Mouse (Mus musculus) spleen, embryonic (tissue): Measurements from ENCODE around the gene Zfp706.

Experiments
- CTCF ChIA-PET: fragments of 350-600 bp; sonication (Branson Sonifier 250); formaldehyde crosslinking; loops from one replicate; lab custom pipeline; 2022; lab: Charles Lee

The Zfp706 gene

DNA sequence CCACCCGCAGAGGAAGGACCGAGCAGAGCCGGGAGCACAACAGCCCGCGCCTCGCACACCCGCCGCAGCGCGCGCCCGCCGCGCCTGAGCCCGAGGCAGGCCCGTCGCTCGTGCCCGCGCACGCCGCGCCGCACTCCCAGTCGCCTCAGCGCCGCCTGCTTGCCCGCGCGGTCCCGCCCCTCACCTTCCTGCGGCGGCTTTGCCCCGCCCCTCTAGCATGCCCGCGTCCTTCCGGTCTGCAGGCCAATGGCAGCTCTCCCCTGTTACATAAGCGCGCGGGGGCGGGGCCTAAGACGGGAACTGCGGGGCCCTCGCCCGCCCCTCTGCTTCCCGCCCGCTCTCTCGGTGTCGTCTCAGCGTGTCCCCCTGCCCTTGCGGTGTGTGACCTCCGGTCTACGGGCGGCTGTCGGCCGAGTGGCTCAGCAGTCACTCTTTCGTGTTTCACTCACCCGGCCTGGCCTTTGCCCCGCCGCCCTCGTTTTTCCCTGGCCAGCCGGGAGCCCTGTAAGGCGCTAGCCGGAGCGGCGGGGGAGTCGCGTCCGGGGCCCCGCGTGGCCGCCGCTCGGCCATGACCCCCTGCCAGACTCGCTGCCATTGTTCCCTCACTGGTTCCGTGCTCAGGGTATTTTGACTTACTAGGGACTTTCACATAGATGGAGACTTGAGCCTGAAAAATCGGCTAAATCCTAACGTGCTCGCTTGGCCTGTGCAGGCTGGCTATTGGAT is at the start of gene Zfp706:
Gene Zfp706 (minus strand): TSS at position 541 of the 726 bp plus-strand sequence.
- CTCF ChIA-PET: interaction anchor here (2.0 kb wide), 1 partner anchor 225 kb away, joined by 5 read pairs; no protein-coding TSS in a partner anchor

DNA sequence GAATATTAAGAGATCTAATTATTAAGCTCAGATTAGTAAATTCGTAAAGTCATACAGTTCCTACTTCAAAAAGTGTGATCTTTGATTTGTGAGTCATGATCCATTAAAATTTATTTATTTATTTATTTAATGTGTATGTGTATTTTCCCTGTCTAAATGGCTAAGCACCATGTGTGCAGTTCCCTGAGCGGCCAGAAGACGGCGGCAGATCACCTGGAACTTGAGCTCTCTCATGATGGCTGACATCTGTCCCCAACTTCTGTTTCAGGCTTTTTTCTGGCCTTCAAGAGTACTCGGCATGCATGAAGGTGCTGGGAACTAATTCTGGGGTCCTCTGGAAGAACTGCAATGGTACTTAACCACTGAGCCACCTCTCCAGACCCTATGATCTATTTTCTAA is 47.0 kb upstream of the Zfp706 start:
- CTCF ChIA-PET: no interaction called here

GRCm38 (mm10) chr15:37053085-37053762 is 45.7 kb upstream of the Zfp706 start:
- CTCF ChIA-PET: no interaction called here

- CTCF ChIA-PET: no interaction called here
Measured at GRCm38 (mm10) chr15:37047403-37047802, 39.8 kb upstream of the Zfp706 start.

- CTCF ChIA-PET: no interaction called here
Measured at GRCm38 (mm10) chr15:37046586-37046985, 39.0 kb upstream of the Zfp706 start.

DNA sequence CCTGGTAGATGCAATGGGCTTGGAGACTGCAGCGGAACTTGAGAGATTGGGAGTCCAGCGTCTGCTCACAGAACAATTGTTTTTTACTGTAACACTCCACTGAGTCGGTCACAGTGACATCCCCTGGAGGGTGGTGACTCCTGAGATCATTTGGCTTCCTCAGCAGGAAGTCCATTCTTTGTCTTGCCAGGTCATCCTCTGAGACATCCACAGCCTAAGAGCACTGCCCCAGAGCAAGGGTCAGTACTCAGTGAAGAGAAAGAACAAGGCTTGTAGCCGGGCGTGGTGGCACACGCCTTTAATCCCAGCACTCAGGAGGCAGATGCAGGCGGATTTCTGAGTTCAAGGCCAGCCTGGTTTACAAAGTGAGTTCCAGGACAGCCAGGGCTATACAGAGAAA is 38.6 kb upstream of the Zfp706 start:
- CTCF ChIA-PET: no interaction called here

- CTCF ChIA-PET: no interaction called here
Measured at GRCm38 (mm10) chr15:37045456-37045855, 37.9 kb upstream of the Zfp706 start.

GRCm38 (mm10) chr15:37042559-37042958 is 35.0 kb upstream of the Zfp706 start:
- CTCF ChIA-PET: no interaction called here

DNA sequence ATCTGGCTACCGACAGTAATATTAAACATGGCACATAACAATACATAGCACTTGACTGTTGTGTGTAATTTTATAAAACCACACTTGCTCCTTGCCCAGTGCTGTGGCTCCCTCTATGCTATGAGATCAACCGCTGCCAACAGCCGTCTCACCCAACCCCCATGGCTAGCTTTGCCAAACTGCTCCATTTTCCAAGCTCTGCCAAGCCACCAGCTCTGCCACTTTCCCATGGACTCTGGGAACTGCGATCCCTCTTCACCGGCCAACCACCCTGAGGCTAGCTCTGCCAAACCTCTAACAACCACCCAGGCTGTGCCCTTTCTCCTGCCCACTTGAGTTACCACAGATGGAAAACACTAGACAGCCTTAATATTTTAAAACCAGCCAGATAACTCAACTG is 33.6 kb upstream of the Zfp706 start:
- CTCF ChIA-PET: no interaction called here

DNA sequence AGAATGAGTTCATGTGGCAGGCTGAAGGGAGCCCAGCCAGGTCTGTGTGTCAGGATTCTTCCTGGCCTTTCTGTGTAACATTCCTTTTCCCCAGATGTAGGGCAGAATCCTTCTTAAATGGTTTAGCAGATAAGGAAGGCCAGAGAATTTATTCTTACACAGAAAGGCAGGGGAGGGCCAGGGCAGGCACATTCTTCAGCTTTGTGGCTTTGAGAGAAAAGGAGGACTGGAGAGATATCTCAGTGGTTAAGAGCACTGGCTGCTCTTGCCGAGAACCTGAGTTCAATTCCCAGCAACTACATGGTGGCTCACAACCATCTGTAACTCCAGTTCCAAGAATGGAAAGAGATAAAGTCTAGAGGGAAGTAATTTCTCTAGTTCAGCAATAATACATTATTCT is 31.1 kb upstream of the Zfp706 start:
- CTCF ChIA-PET: no interaction called here

- CTCF ChIA-PET: no interaction called here
Measured at GRCm38 (mm10) chr15:37037704-37038103, 30.1 kb upstream of the Zfp706 start.

DNA sequence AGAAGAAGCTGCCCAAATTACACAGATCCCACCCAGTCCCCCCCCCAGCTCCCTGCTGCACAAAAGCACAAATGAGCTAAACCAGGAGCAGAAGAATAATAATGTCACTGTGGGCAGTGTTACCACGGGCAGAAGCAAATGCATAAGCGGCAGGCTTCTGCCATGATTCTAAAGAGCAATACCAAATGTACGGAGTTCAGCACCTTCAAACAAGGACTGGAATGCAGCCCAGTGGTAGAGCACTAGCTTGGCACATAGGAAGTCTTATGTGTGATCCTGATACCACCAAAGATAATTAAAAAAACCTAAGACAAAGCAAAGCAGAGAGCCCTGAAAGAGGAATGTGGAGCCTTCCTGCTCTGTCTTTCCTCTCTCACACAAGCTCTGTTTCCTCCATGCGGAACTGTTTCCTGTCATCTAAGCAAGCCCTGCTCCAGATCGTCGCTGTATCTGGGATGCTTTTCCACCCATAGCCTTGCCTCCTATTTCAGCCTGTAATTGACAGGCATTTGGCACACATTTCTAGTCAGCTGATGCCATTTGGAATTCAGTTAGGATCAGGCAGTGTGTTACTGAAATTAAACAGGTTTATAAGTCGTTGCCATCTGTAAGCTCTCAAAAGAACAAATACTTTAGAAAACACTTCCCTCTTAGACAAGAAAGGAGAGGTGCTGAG is 29.0 kb upstream of the Zfp706 start:
- CTCF ChIA-PET: interaction anchor here (0.6 kb wide), 1 partner anchor 1656 kb away, joined by 4 read pairs; no protein-coding TSS in a partner anchor

DNA sequence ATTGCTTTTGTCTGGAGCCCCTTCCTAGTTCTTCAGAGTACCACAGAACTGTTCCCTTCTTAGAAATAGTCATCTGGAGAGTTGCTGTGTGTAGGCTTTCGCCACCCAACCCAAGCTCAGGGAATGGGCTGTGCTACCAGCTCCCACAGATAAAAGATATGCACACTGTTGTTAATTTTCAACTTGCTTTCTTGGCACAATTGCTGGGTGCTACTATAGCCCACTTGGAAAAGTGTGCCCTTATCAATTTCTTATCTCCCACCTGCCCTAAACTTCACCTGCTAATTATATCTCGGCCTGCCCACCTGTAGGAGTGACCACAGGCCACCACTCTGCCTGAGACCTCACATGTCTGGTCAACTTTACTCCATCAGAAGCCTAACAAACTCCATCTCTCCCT is 26.6 kb upstream of the Zfp706 start:
- CTCF ChIA-PET: no interaction called here

DNA sequence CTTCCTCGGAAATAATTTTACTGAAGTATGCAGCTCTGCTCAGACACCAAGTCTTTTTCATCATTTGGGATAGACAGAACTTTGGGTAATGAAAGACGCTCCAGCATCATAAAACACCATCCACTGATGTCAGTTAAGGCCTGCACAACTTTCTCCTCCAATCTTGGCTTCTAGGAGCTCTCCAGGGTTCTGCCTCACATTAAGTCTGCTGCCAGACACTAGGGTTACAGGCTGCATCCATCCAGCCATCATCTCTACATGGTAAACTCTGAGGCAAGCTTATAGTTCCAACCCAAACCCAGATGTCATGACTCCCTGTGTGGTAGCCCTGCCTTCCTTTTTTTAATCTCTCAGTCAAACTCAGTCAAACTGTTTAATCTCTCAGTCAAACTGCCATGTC is 25.9 kb upstream of the Zfp706 start:
- CTCF ChIA-PET: no interaction called here

GRCm38 (mm10) chr15:37031334-37032150 is 24.0 kb upstream of the Zfp706 start:
- CTCF ChIA-PET: no interaction called here

GRCm38 (mm10) chr15:37030929-37031328 is 23.4 kb upstream of the Zfp706 start:
- CTCF ChIA-PET: no interaction called here

DNA sequence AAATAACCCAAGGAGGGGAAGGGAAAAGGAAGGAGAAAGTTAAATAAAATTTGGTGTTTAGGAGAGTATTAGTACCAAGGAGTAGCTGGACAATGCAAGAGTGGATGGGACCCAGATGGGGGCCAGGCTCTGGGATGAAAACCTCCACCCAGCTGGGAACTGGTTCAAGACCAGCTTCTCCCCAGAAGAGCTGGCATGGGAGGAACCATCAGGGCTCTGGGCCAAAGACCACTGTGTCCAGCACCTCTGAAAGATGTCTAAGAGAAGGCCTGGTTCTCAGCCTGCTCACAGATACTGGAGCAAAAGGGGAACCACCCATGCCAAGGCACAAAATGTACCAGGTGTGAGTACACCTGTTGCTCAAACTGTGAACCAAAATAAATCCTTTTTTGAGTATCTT is 20.4 kb upstream of the Zfp706 start:
- CTCF ChIA-PET: no interaction called here

DNA sequence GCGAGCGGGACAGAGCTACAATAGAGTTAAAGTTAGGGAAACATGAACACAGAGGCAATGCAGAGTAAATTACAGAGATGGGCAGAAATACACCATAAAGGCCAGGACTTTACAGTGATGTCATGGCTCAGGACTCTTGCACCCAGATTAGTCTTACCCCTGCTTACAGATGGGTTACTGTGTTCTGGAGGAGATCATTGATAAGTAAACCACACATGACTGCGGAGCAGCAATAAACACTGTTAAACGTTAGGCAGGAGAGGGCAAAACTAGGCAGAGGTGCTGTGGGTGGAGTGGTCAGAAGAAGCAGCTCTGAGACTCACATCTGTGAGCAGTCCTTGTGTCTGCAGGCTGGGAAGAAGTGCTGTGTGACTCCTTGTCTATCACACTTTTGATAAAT is 18.9 kb upstream of the Zfp706 start:
- CTCF ChIA-PET: no interaction called here

GRCm38 (mm10) chr15:37020581-37021245 is 13.1 kb upstream of the Zfp706 start:
- CTCF ChIA-PET: no interaction called here

GRCm38 (mm10) chr15:37019434-37019833 is 11.9 kb upstream of the Zfp706 start:
- CTCF ChIA-PET: no interaction called here

- CTCF ChIA-PET: no interaction called here
Measured at GRCm38 (mm10) chr15:37011897-37012296, 4.3 kb upstream of the Zfp706 start.
